ENCODE assay signal across 28 mouse cellular contexts in genomic region chr9:7526255-7526940, GRCm38 (mm10). TPM values are rescaled to one million over a fixed set of nuclear protein-coding genes. Genes with fewer than 3 reads are reported as not detected.
A peak's percentile ranks its signal among the peaks of the same experiment; 100 is the strongest.
DNase-seq lines count a peak whose midpoint lies in the region; ATAC-seq and TF ChIP-seq lines count a peak whose summit lies in the region.
"Had no signal": no experiment of that assay in that cellular context is flagged by ENCODE, and none has a peak within 500 bp of the region (broad histone marks: within the 10 kb centered on the region; RNA-seq: fewer than 3 reads in every experiment).

No protein-coding gene starts in this region.

- no peaks in the 10 kb centered on the region for H3K36me3 ChIP-seq in limb, embryonic 10.5 days
- H3K36me3 ChIP-seq: embryonic facial prominence, embryonic 13.5 days; embryonic facial prominence, embryonic 15.5 days; forebrain, embryonic 15.5 days had no signal

- CTCF ChIA-PET in Patski (lab: Charles Lee), result interaction anchor here (1.2 to 1.8 kb wide), 3 partner anchors 10 to 19 kb away, joined by 3 to 7 read pairs (median 5); no protein-coding TSS in a partner anchor

- peak; percentile 24 for DNase-seq in adrenal gland, adult 2 months
- no peak for DNase-seq in adrenal gland, adult 18-20 months (ENCODE audit: low spot score in 2 of 2)
- DNase-seq in 3T3-L1 (ENCODE audit: low read depth, low spot score), result peak; percentile 36
- DNase-seq in Patski (ENCODE audit: low read depth, low spot score), result peak; percentile 85
- DNase-seq in limb, embryonic 10.5 days (ENCODE audit: low spot score), result no peak
- no peak for DNase-seq in neural tube, embryonic 10.5 days (ENCODE audit: extremely low spot score, low spot score)
- DNase-seq: adrenal gland, postnatal 25 days; cerebellum, adult 11 months; cerebellum, adult 18-20 months; cerebellum, adult 8-10 months; cerebellum, adult 9-11 months; cerebellum, postnatal 14 days; cerebellum, postnatal 36 days; embryo, embryonic 11 days; forebrain, postnatal 0 days had no signal

- H3K9me3 ChIP-seq in limb, embryonic 10.5 days (replicated peaks), result no peaks in the 10 kb centered on the region
- H3K9me3 ChIP-seq: embryonic facial prominence, embryonic 13.5 days; embryonic facial prominence, embryonic 15.5 days; forebrain, embryonic 13.5 days; forebrain, embryonic 15.5 days had no signal

- 80% methylated on average over 4 of the region's 4 CpGs for WGBS in limb, embryonic 10.5 days

- no peak overlapping the region for H3K27ac ChIP-seq in limb, embryonic 10.5 days
- H3K27ac ChIP-seq: embryonic facial prominence, embryonic 13.5 days; embryonic facial prominence, embryonic 15.5 days; forebrain, embryonic 13.5 days; forebrain, embryonic 15.5 days had no signal

- in situ Hi-C loops in Patski (cut with MboI; ENCODE audit: low pct_unique_long_range_greater_than_20kb), result no loop called here

- POLR2A ChIA-PET in Patski (lab: Charles Lee), result no interaction called here

- peak; percentile 8 for TF ChIP-seq CTCF in Patski (IDR thresholded peaks at IDR 0.05)

- H3K4me1 ChIP-seq in limb, embryonic 10.5 days, result no peaks in the 10 kb centered on the region
- H3K4me1 ChIP-seq: embryonic facial prominence, embryonic 13.5 days; embryonic facial prominence, embryonic 15.5 days; forebrain, embryonic 13.5 days; forebrain, embryonic 15.5 days had no signal

- no peak overlapping the region for H3K4me3 ChIP-seq in limb, embryonic 10.5 days
- H3K4me3 ChIP-seq: embryonic facial prominence, embryonic 13.5 days; embryonic facial prominence, embryonic 15.5 days; erythroblast, embryonic 14.5 days; forebrain, embryonic 13.5 days; forebrain, embryonic 15.5 days had no signal

- peak; percentile 94 for ATAC-seq in Patski
- ATAC-seq: forebrain, embryonic 13.5 days; forebrain, embryonic 15.5 days; forebrain, postnatal 0 days had no signal

- no peaks in the 10 kb centered on the region for H3K27me3 ChIP-seq in Patski
- no peaks in the 10 kb centered on the region for H3K27me3 ChIP-seq in limb, embryonic 10.5 days (ENCODE audit: low read depth, poor library complexity, severe bottlenecking)
- H3K27me3 ChIP-seq: embryonic facial prominence, embryonic 13.5 days; embryonic facial prominence, embryonic 15.5 days; forebrain, embryonic 13.5 days; forebrain, embryonic 15.5 days had no signal

RNA-seq across cellular contexts. Expression of gene Mmp10, which starts 24.2 kb away (rescaled TPM):
- not detected for total RNA-seq in adrenal gland, adult 2 months (2021)
- polyA plus RNA-seq in adrenal gland, adult 2 months (2012; rRNA removed), result not detected in 2 replicates
- total RNA-seq in adrenal gland, adult 18-20 months (2021), result not detected
- polyA plus RNA-seq in Patski (2021), result 0.72 TPM
- not detected in 2 replicates for polyA plus RNA-seq in limb, embryonic 10.5 days (2016; fragmentation: Nextera tagmentation; extraction: Ambion mirVana)
- total RNA-seq: adrenal gland, postnatal 25 days; adrenal gland, postnatal 4 days; common myeloid progenitor, adult 5-6 weeks; forebrain, postnatal 0 days; MEL had no signal
- polyA plus RNA-seq: brain, embryonic 14.5 days; embryonic facial prominence, embryonic 11.5 days; embryonic facial prominence, embryonic 13.5 days; embryonic facial prominence, embryonic 15.5 days; erythroblast, embryonic 14.5 days; forebrain, embryonic 11.5 days; forebrain, embryonic 13.5 days; forebrain, embryonic 15.5 days; forebrain, postnatal 0 days had no signal

RNA-seq across cellular contexts. Expression of gene Mmp8, which starts 31.9 kb away (rescaled TPM):
- under 1 TPM in 1 of 2 experiments, not detected in 1; 0.78 TPM for total RNA-seq in adrenal gland, adult 2 months (2021)
- not detected in 2 replicates for polyA plus RNA-seq in adrenal gland, adult 2 months (2012; rRNA removed)
- total RNA-seq in adrenal gland, adult 18-20 months (2021), result under 1 TPM in 1 of 2 experiments, not detected in 1; 0.23 TPM
- 0.12 TPM for polyA plus RNA-seq in Patski (2021)
- polyA plus RNA-seq in limb, embryonic 10.5 days (2016; fragmentation: Nextera tagmentation; extraction: Ambion mirVana), result not detected in 2 replicates
- total RNA-seq: ES-E14, MEL had no signal
- polyA plus RNA-seq: C2C12; embryonic facial prominence, embryonic 13.5 days; erythroblast, embryonic 14.5 days; forebrain, embryonic 11.5 days; forebrain, embryonic 13.5 days; forebrain, embryonic 15.5 days had no signal

RNA-seq across cellular contexts. Expression of gene Mmp27, which starts 44.8 kb away (rescaled TPM):
- total RNA-seq in adrenal gland, adult 2 months (2021), result 1 to 10 TPM in 1 of 2 experiments, under 1 TPM in 1; 0.21 to 9.2 TPM
- 0.08 TPM in 1 of 2 replicates, not detected in the other for polyA plus RNA-seq in adrenal gland, adult 2 months (2012; rRNA removed)
- 1 to 10 TPM in 1 of 2 experiments, under 1 TPM in 1; 0.61 to 8.8 TPM for total RNA-seq in adrenal gland, adult 18-20 months (2021)
- 1.6 TPM for polyA plus RNA-seq in Patski (2021)
- not detected in 2 replicates for polyA plus RNA-seq in limb, embryonic 10.5 days (2016; fragmentation: Nextera tagmentation; extraction: Ambion mirVana)
- total RNA-seq: ES-E14; forebrain, postnatal 0 days had no signal
- polyA plus RNA-seq: brain, embryonic 14.5 days; C2C12; embryonic facial prominence, embryonic 11.5 days; embryonic facial prominence, embryonic 13.5 days; embryonic facial prominence, embryonic 15.5 days; erythroblast, embryonic 14.5 days; forebrain, embryonic 11.5 days; forebrain, embryonic 13.5 days; forebrain, embryonic 15.5 days; forebrain, postnatal 0 days had no signal

Comparison
In these comparisons a context has a peak if more than half of its experiments do, and no peak if none do; other contexts are left out.
1. DNase-seq: peak in adrenal gland, adult 2 months (single experiment), 3T3-L1 (single experiment) and Patski (single experiment); none in adrenal gland, adult 18-20 months (0 of 2), limb, embryonic 10.5 days (single experiment) and neural tube, embryonic 10.5 days (single experiment).